In the genomic region with DNA sequence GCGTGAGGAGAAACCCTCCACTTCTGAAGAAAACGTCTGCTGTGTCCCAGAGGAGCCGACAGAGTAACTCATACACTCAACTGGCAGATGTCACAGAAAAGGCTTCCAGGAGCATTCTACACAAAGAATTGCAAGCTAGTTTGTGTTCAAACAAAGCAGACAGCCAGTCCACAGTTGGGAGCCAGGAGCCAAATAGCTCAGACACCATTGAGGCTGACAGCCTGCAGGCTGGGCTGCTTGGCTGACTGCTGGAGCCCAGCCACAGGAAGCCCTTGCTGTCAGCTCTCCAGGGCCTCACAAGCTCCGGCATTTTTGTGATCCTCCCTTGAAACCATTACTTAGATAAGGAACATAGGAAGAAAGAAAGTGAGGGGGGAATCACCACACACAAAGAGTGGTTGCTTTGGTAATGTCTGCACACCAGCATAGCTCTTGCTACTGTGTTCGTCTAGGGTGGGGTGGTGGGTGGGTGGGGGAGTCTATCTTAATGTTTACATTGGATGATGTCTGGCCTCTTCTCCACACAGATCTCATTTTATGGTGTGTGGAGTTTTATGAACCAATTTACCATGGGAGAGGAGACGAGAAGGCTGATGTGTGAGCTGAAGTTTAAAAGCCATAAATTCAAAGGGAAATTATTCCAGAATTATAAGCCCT, we compare ENCODE assay signal across 8 mouse cellular contexts.
A peak's percentile ranks its signal among the peaks of the same experiment; 100 is the strongest.
DNase-seq lines count a peak whose midpoint lies in the region; ATAC-seq and TF ChIP-seq lines count a peak whose summit lies in the region.

No protein-coding gene starts in this region.

- DNase-seq in layer of hippocampus, postnatal 14 days (ENCODE audit: low spot score in 2 of 2): peak; percentile 16 to 33
- DNase-seq in layer of hippocampus, adult 2 months (ENCODE audit: low spot score in 2 of 2): no peak
- peak; percentile 10 for DNase-seq in embryo, embryonic 9.5 days (ENCODE audit: extremely low spot score)
- peak; percentile 56 to 61 for DNase-seq in heart, postnatal 10 days
- DNase-seq in lung, postnatal 0 days (ENCODE audit: low spot score): peak; percentile 60
- peak; percentile 40 for DNase-seq in right cerebral cortex, postnatal 4 days
- no peak for DNase-seq in spleen, adult 18-20 months
- DNase-seq in liver, embryonic 11.5 days (ENCODE audit: low spot score): no peak

- no peak for TF ChIP-seq CTCF in layer of hippocampus, adult 2 months (conservative IDR thresholded peaks at IDR 0.05)
- no peak for TF ChIP-seq CTCF in lung, postnatal 0 days (IDR thresholded peaks at IDR 0.05)

- no peaks in the 10 kb centered on the region for H3K36me3 ChIP-seq in lung, postnatal 0 days (ENCODE audit: insufficient read depth, low read length)
- no peaks in the 10 kb centered on the region for H3K36me3 ChIP-seq in liver, embryonic 11.5 days (ENCODE audit: control insufficient read depth, insufficient read depth, low read length)

- no peaks in the 10 kb centered on the region for H3K27me3 ChIP-seq in lung, postnatal 0 days (replicated peaks; ENCODE audit: insufficient read depth, low read length)
- no peaks in the 10 kb centered on the region for H3K27me3 ChIP-seq in liver, embryonic 11.5 days (replicated peaks; ENCODE audit: control insufficient read depth, insufficient read depth, low read length)

- H3K4me2 ChIP-seq in lung, postnatal 0 days (replicated peaks; ENCODE audit: low read depth, low read length): no peak overlapping the region
- H3K4me2 ChIP-seq in liver, embryonic 11.5 days: no peak overlapping the region

- H3K9me3 ChIP-seq in lung, postnatal 0 days (ENCODE audit: low read length): no peaks in the 10 kb centered on the region
- no peaks in the 10 kb centered on the region for H3K9me3 ChIP-seq in liver, embryonic 11.5 days (ENCODE audit: control insufficient read depth, low read length)

- peak; percentile 50 for ATAC-seq in lung, postnatal 0 days
- no peak for ATAC-seq in liver, embryonic 11.5 days (replicated peaks; ENCODE audit: low FRiP score)

- WGBS in lung, postnatal 0 days: 22% methylated on average over 6 of the region's 6 CpGs
- WGBS in liver, embryonic 11.5 days: 38% methylated on average over 6 of the region's 6 CpGs

- no peak for TF ChIP-seq EP300 in lung, postnatal 0 days (IDR thresholded peaks at IDR 0.05)

- no peak overlapping the region for H3K27ac ChIP-seq in layer of hippocampus, adult 2 months
- H3K27ac ChIP-seq in lung, postnatal 0 days (ENCODE audit: low read length): no peak overlapping the region
- H3K27ac ChIP-seq in liver, embryonic 11.5 days (ENCODE audit: low read depth, low read length): no peak overlapping the region

- H3K4me3 ChIP-seq in layer of hippocampus, adult 2 months: no peak overlapping the region
- no peak overlapping the region for H3K4me3 ChIP-seq in lung, postnatal 0 days (ENCODE audit: low read depth, low read length)
- H3K4me3 ChIP-seq in liver, embryonic 11.5 days (ENCODE audit: low read depth, low read length): no peak overlapping the region

- intact Hi-C loops in heart, postnatal 10 days (cut with DNase I): no loop called here

- H3K4me1 ChIP-seq in lung, postnatal 0 days (ENCODE audit: insufficient read depth, low read depth, low read length): no peaks in the 10 kb centered on the region; the same call in 1 of the 2 replicates
- no peaks in the 10 kb centered on the region for H3K4me1 ChIP-seq in liver, embryonic 11.5 days (replicated peaks; ENCODE audit: control insufficient read depth, insufficient read depth, low read length)

- no peak overlapping the region for H3K9ac ChIP-seq in lung, postnatal 0 days (replicated peaks; ENCODE audit: low read depth)
- no peak overlapping the region for H3K9ac ChIP-seq in liver, embryonic 11.5 days (ENCODE audit: low read depth, low read length)

Comparison
In these comparisons a context has a peak if more than half of its experiments do, and no peak if none do; other contexts are left out.
1. DNase-seq: peak in layer of hippocampus, postnatal 14 days (2 of 2), embryo, embryonic 9.5 days (single experiment), heart, postnatal 10 days (2 of 2), lung, postnatal 0 days (single experiment) and right cerebral cortex, postnatal 4 days (single experiment); none in layer of hippocampus, adult 2 months (0 of 2), spleen, adult 18-20 months (0 of 2) and liver, embryonic 11.5 days (single experiment).